ENCODE assay signal across 8 mouse cellular contexts in the genomic region with DNA sequence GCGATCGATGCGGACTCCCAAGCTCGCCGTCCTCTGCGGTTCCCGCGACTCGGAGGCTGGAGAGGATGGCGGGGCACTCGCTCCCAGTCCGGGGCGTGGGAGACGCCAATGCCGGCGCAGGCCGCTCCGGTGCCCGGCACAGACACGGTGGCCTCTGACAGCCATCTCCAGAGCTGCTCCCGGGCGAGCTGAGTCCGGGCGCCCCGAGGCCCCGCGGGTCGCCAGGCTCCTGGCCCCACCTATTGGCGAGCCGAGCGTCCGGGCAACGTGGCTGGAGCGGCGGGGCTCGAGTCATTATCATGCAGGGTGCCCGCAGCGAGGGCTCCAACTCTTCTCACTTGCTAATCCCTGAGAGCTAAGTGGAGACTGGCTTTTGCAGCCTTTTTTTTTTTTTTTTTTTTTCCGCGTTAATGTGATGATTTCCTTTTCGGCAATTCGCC. TPM values are rescaled to one million over a fixed set of nuclear protein-coding genes. Genes with fewer than 3 reads are reported as not detected.
DNase-seq lines count a peak whose midpoint lies in the region; ATAC-seq and TF ChIP-seq lines count a peak whose summit lies in the region.

No protein-coding gene starts in this region.

- TF ChIP-seq CTCF in E14TG2a.4 (conservative IDR thresholded peaks at IDR 0.05; ENCODE audit: low read length): no peak

- no peaks in the 10 kb centered on the region for H3K36me3 ChIP-seq in E14TG2a.4 (ENCODE audit: insufficient read depth, low read length)
- H3K36me3 ChIP-seq in heart, embryonic 16.5 days (ENCODE audit: control insufficient read depth, insufficient read depth): no peaks in the 10 kb centered on the region
- no peaks in the 10 kb centered on the region for H3K36me3 ChIP-seq in midbrain, embryonic 12.5 days
- no peaks in the 10 kb centered on the region for H3K36me3 ChIP-seq in stomach, embryonic 16.5 days (ENCODE audit: control insufficient read depth, insufficient read depth, low read length)

- peak overlapping the region; percentile 68 for H3K9ac ChIP-seq in heart, embryonic 16.5 days (ENCODE audit: low read length)
- H3K9ac ChIP-seq in midbrain, embryonic 12.5 days (replicated peaks): peak overlapping the region; percentile 73
- peak overlapping the region; percentile 69; the same call in 1 of the 2 replicates for H3K9ac ChIP-seq in stomach, embryonic 16.5 days (ENCODE audit: low read length)

- under 1% methylated on average over 42 of the region's 42 CpGs for WGBS in heart, embryonic 16.5 days
- WGBS in midbrain, embryonic 12.5 days: under 1% methylated on average over 42 of the region's 42 CpGs
- WGBS in stomach, embryonic 16.5 days: under 1% methylated on average over 42 of the region's 42 CpGs

- ATAC-seq in heart, embryonic 16.5 days (replicated peaks; ENCODE audit: extremely low read depth, insufficient read depth, low FRiP score): peak; percentile 55; the same call in 1 of the 2 replicates
- ATAC-seq in midbrain, embryonic 12.5 days (ENCODE audit: low FRiP score, low read depth): peak; percentile 70
- ATAC-seq in stomach, embryonic 16.5 days (ENCODE audit: insufficient read depth, low FRiP score): peak; percentile 69; the same call in 1 of the 2 replicates

- peak; percentile 14 for DNase-seq in WW6 (ENCODE audit: low read depth, low spot score)
- DNase-seq in embryo, embryonic 9.5 days (ENCODE audit: extremely low spot score): peak; percentile 68
- DNase-seq in left cerebral cortex, adult 18-20 months (ENCODE audit: low spot score in 2 of 2): peak; percentile 47 to 70
- DNase-seq in thymus, postnatal 14 days: no peak

- no peaks in the 10 kb centered on the region for H3K9me3 ChIP-seq in E14TG2a.4 (ENCODE audit: low read length)
- no peaks in the 10 kb centered on the region for H3K9me3 ChIP-seq in heart, embryonic 16.5 days (replicated peaks; ENCODE audit: control insufficient read depth, low read length)
- H3K9me3 ChIP-seq in midbrain, embryonic 12.5 days: no peaks in the 10 kb centered on the region
- no peaks in the 10 kb centered on the region for H3K9me3 ChIP-seq in stomach, embryonic 16.5 days (replicated peaks; ENCODE audit: control insufficient read depth, low read length)

- peaks cover 60% of the 10 kb centered on the region for H3K27me3 ChIP-seq in E14TG2a.4 (ENCODE audit: insufficient read depth, low read length)
- peaks cover 17% of the 10 kb centered on the region for H3K27me3 ChIP-seq in heart, embryonic 16.5 days (ENCODE audit: control insufficient read depth, insufficient read depth, low read length)
- peaks cover 8% of the 10 kb centered on the region; the same call in 1 of the 2 replicates for H3K27me3 ChIP-seq in midbrain, embryonic 12.5 days
- H3K27me3 ChIP-seq in stomach, embryonic 16.5 days (ENCODE audit: control insufficient read depth, insufficient read depth, low read length): peaks cover 20% of the 10 kb centered on the region

- H3K4me2 ChIP-seq in heart, embryonic 16.5 days (ENCODE audit: low read depth, low read length): peak overlapping the region; percentile 98
- H3K4me2 ChIP-seq in midbrain, embryonic 12.5 days (replicated peaks): peak overlapping the region; percentile 88
- H3K4me2 ChIP-seq in stomach, embryonic 16.5 days (ENCODE audit: low read depth, low read length): peak overlapping the region; percentile 99

- H3K27ac ChIP-seq in heart, embryonic 16.5 days (ENCODE audit: low read length): no peak overlapping the region
- H3K27ac ChIP-seq in midbrain, embryonic 12.5 days (replicated peaks): peak overlapping the region; percentile 85
- no peak overlapping the region for H3K27ac ChIP-seq in stomach, embryonic 16.5 days (ENCODE audit: low read length)

- peaks cover 11% of the 10 kb centered on the region; the same call in 1 of the 2 replicates for H3K4me1 ChIP-seq in E14TG2a.4 (replicated peaks; ENCODE audit: low read depth, low read length)
- peaks cover 3% of the 10 kb centered on the region; the same call in 1 of the 2 replicates for H3K4me1 ChIP-seq in heart, embryonic 16.5 days (ENCODE audit: control insufficient read depth, insufficient read depth, low read length)
- H3K4me1 ChIP-seq in midbrain, embryonic 12.5 days: peaks cover 9% of the 10 kb centered on the region; the same call in 1 of the 2 replicates
- 0 out of 2 replicates have a peak, but pooled peaks cover 3% of the 10 kb centered on the region for H3K4me1 ChIP-seq in stomach, embryonic 16.5 days (ENCODE audit: control insufficient read depth, insufficient read depth, low read length)

- H3K4me3 ChIP-seq in E14TG2a.4 (replicated peaks; ENCODE audit: low read length): peak overlapping the region; percentile 78
- H3K4me3 ChIP-seq in heart, embryonic 16.5 days (ENCODE audit: low read length): peak overlapping the region; percentile 83
- peak overlapping the region; percentile 78 for H3K4me3 ChIP-seq in midbrain, embryonic 12.5 days
- peak overlapping the region; percentile 68 for H3K4me3 ChIP-seq in stomach, embryonic 16.5 days (replicated peaks; ENCODE audit: low read length)

RNA-seq across cellular contexts. Expression of gene Grid2, which starts 1.8 kb away (rescaled TPM):
- polyA plus RNA-seq in heart, embryonic 16.5 days (2015; fragmentation: Nextera tagmentation; extraction: Ambion mirVana): 0.55 and 0.56 TPM in 2 replicates
- total RNA-seq in left cerebral cortex, adult 18-20 months (2021): 10 to 100 TPM; 15.4 to 15.9 TPM
- 5.5 TPM in 2 replicates for polyA plus RNA-seq in midbrain, embryonic 12.5 days (2016; fragmentation: Nextera tagmentation; extraction: Ambion mirVana)
- 0.41 and 0.68 TPM in 2 replicates for polyA plus RNA-seq in stomach, embryonic 16.5 days (2015; fragmentation: Nextera tagmentation; extraction: Ambion mirVana)
